Mouse (Mus musculus) liver, embryonic 13.5 days (tissue): ENCODE results near the gene Arhgap42. TPM values are rescaled to one million over a fixed set of nuclear protein-coding genes. Genes with fewer than 3 reads are reported as not detected.

ENCODE experiments used
- ATAC-seq: fragments of 200-750 bp; cut with Nextera tagmentation; 2 replicates; pipeline ENCODE4 v1.8.0; 2017; ENCODE audit warnings: low read depth, mild to moderate bottlenecking, moderate number of reproducible peaks, moderate library complexity
- DNase-seq: peaks from one replicate; pipeline ENCODE4 v3.0.0; 2022
- H3K27ac ChIP-seq: fragments of 300-500 bp; sonication (generic); 2 replicates; pipeline ENCODE4 v1.5.1; 2015; ENCODE audit warnings: moderate library complexity, mild to moderate bottlenecking, inconsistent platforms
- H3K27me3 ChIP-seq: fragments of 300-500 bp; sonication (generic); 2 replicates; pipeline ENCODE4 v1.6.1; 2015; ENCODE audit warnings: mild to moderate bottlenecking, inconsistent platforms
- H3K36me3 ChIP-seq: fragments of 300-500 bp; sonication (generic); 2 replicates; pipeline ENCODE4 v1.6.1; 2015; ENCODE audit warnings: mild to moderate bottlenecking, inconsistent platforms
- H3K4me1 ChIP-seq: fragments of 300-500 bp; sonication (generic); replicated peaks from 2 replicates; pipeline ENCODE4 v1.6.1; 2015; ENCODE audit warnings: inconsistent platforms
- H3K4me2 ChIP-seq: fragments of 300-500 bp; sonication (generic); 2 replicates; pipeline ENCODE4 v1.6.1; 2015; ENCODE audit warnings: inconsistent platforms, mild to moderate bottlenecking, moderate library complexity
- H3K4me3 ChIP-seq: fragments of 300-500 bp; sonication (generic); replicated peaks from 2 replicates; pipeline ENCODE4 v1.5.1; 2015; ENCODE audit warnings: mild to moderate bottlenecking, inconsistent platforms
- H3K9ac ChIP-seq: fragments of 300-500 bp; sonication (generic); 2 replicates; pipeline ENCODE4 v1.6.1; 2015; ENCODE audit warnings: mild to moderate bottlenecking, inconsistent platforms
- H3K9me3 ChIP-seq: fragments of 300-500 bp; sonication (generic); replicated peaks from 2 replicates; pipeline ENCODE4 v1.6.1; 2016; ENCODE audit warnings: inconsistent platforms
- WGBS: fragments of 180-500 bp; shearing (Covaris S2); methylation state at CpG from one replicate; pipeline ENCODE4 v1.1.7; 2015; ENCODE audit not compliant: insufficient replicate concordance; 5-methylcytosine and 5-hydroxymethylcytosine counted together
- polyA plus RNA-seq: library from polyadenylated mRNA; unstranded; fragments of >200 nt; fragmentation: Nextera tagmentation; extraction: Ambion mirVana; gene quantifications from 2 replicates; pipeline ENCODE4 v1.2.1, GENCODE M21; 2015

Arhgap42 gene
- 8.1 and 9.2 TPM in 2 replicates for polyA plus RNA-seq

- DNase-seq (peak; percentile 3), ATAC-seq (peak; percentile 86)
- Histone ChIP-seq H3K4me3 (peak within 1 kb of the TSS; percentile 62), H3K4me2 (peak within 1 kb of the TSS; percentile 56), H3K9ac (peak within 1 kb of the TSS; percentile 63), H3K9me3 (no peaks in the 10 kb centered on the region), H3K4me1 (no peaks in the 10 kb centered on the region), H3K27ac (peak within 1 kb of the TSS; percentile 75), H3K27me3 (peaks cover 14% of the 10 kb centered on the region), H3K36me3 (no peaks in the 10 kb centered on the region)
- WGBS = under 1% methylated on average over 73 of the region's 78 CpGs
Observed at GRCm38 (mm10) chr9:9238438-9239391, at the start of gene Arhgap42. Gene Arhgap42, minus strand, starts transcription at chr9:9239101.

- H3K9me3 ChIP-seq = no peaks in the 10 kb centered on the region
- no peaks in the 10 kb centered on the region for H3K27me3 ChIP-seq
- no peak overlapping the region for H3K27ac ChIP-seq
- no peak overlapping the region for H3K4me3 ChIP-seq
- H3K4me2 ChIP-seq = no peak overlapping the region
- H3K4me1 ChIP-seq = no peaks in the 10 kb centered on the region
- no peaks in the 10 kb centered on the region for H3K36me3 ChIP-seq
- no peak overlapping the region for H3K9ac ChIP-seq
- ATAC-seq = no peak
- WGBS = 58% methylated on average over 2 of the region's 2 CpGs
- no peak for DNase-seq
Observed at GRCm38 (mm10) chr9:9288140-9288539, 49.2 kb upstream of the Arhgap42 start.

- Histone ChIP-seq H3K4me3 (no peak overlapping the region), H3K4me2 (no peak overlapping the region), H3K27me3 (no peaks in the 10 kb centered on the region), H3K36me3 (no peaks in the 10 kb centered on the region), H3K9me3 (no peaks in the 10 kb centered on the region), H3K9ac (no peak overlapping the region), H3K27ac (no peak overlapping the region), H3K4me1 (no peaks in the 10 kb centered on the region)
- ATAC-seq = no peak
- WGBS = 23% methylated on average over 2 of the region's 2 CpGs
- DNase-seq = no peak
Observed at GRCm38 (mm10) chr9:9269305-9269704, 30.4 kb upstream of the Arhgap42 start.

- Histone ChIP-seq H3K27me3 (no peaks in the 10 kb centered on the region), H3K9me3 (no peaks in the 10 kb centered on the region), H3K4me2 (no peak overlapping the region), H3K4me3 (no peak overlapping the region), H3K4me1 (no peaks in the 10 kb centered on the region), H3K36me3 (no peaks in the 10 kb centered on the region), H3K27ac (no peak overlapping the region), H3K9ac (no peak overlapping the region)
- 46% methylated on average over 6 of the region's 6 CpGs for WGBS
- no peak for DNase-seq
- ATAC-seq = no peak
Observed at GRCm38 (mm10) chr9:9267606-9268601, 29.0 kb upstream of the Arhgap42 start.

- Histone ChIP-seq H3K27ac (no peak overlapping the region), H3K4me1 (no peaks in the 10 kb centered on the region), H3K4me3 (no peak overlapping the region), H3K9ac (no peak overlapping the region), H3K36me3 (no peaks in the 10 kb centered on the region), H3K4me2 (no peak overlapping the region), H3K27me3 (no peaks in the 10 kb centered on the region), H3K9me3 (no peaks in the 10 kb centered on the region)
- ATAC-seq (no peak), DNase-seq (no peak)
- WGBS = 28% methylated on average over 1 of the region's 1 CpGs
Observed at GRCm38 (mm10) chr9:9263543-9263942, 24.6 kb upstream of the Arhgap42 start.

- 59% methylated on average over 2 of the region's 2 CpGs for WGBS
Observed at GRCm38 (mm10) chr9:9262479-9262878, 23.6 kb upstream of the Arhgap42 start.

GRCm38 (mm10) chr9:9254764-9255163 lies 15.9 kb upstream of the Arhgap42 start:
- WGBS = 75% methylated on average over 1 of the region's 1 CpGs
- ATAC-seq = no peak
- H3K9me3 ChIP-seq = no peaks in the 10 kb centered on the region
- no peak overlapping the region for H3K4me2 ChIP-seq
- H3K9ac ChIP-seq = no peak overlapping the region
- H3K27me3 ChIP-seq = no peaks in the 10 kb centered on the region
- no peaks in the 10 kb centered on the region for H3K4me1 ChIP-seq
- H3K36me3 ChIP-seq = no peaks in the 10 kb centered on the region
- DNase-seq = no peak
- no peak overlapping the region for H3K4me3 ChIP-seq
- H3K27ac ChIP-seq = no peak overlapping the region

More at GRCm38 (mm10) chr9:9262479-9262878, 23.6 kb upstream of the Arhgap42 start:
- Histone ChIP-seq H3K4me1 (no peaks in the 10 kb centered on the region), H3K27me3 (no peaks in the 10 kb centered on the region), H3K4me2 (no peak overlapping the region), H3K9me3 (no peaks in the 10 kb centered on the region), H3K9ac (no peak overlapping the region), H3K4me3 (no peak overlapping the region), H3K36me3 (no peaks in the 10 kb centered on the region), H3K27ac (no peak overlapping the region)
- DNase-seq (no peak), ATAC-seq (no peak)

- Histone ChIP-seq H3K9ac (no peak overlapping the region), H3K4me1 (no peaks in the 10 kb centered on the region), H3K9me3 (no peaks in the 10 kb centered on the region), H3K36me3 (no peaks in the 10 kb centered on the region), H3K27ac (no peak overlapping the region), H3K4me3 (no peak overlapping the region), H3K27me3 (no peaks in the 10 kb centered on the region), H3K4me2 (no peak overlapping the region)
- WGBS = 29% methylated on average over 2 of the region's 2 CpGs
- DNase-seq (no peak), ATAC-seq (no peak)
Observed at GRCm38 (mm10) chr9:9248529-9248928, 9.6 kb upstream of the Arhgap42 start.

GRCm38 (mm10) chr9:9245994-9246393 lies 7.1 kb upstream of the Arhgap42 start:
- Histone ChIP-seq H3K9ac (no peak overlapping the region), H3K27me3 (no peaks in the 10 kb centered on the region), H3K36me3 (no peaks in the 10 kb centered on the region), H3K9me3 (no peaks in the 10 kb centered on the region), H3K4me1 (no peaks in the 10 kb centered on the region), H3K4me2 (no peak overlapping the region), H3K27ac (no peak overlapping the region), H3K4me3 (no peak overlapping the region)
- ATAC-seq (no peak), DNase-seq (no peak)

- ATAC-seq (no peak), DNase-seq (no peak)
- Histone ChIP-seq H3K4me1 (no peaks in the 10 kb centered on the region), H3K27me3 (peaks cover 8% of the 10 kb centered on the region), H3K4me3 (no peak overlapping the region), H3K9ac (no peak overlapping the region), H3K4me2 (no peak overlapping the region), H3K27ac (no peak overlapping the region), H3K36me3 (no peaks in the 10 kb centered on the region), H3K9me3 (no peaks in the 10 kb centered on the region)
- 37% methylated on average over 4 of the region's 4 CpGs for WGBS
Observed at GRCm38 (mm10) chr9:9243834-9244233, 4.9 kb upstream of the Arhgap42 start.

GRCm38 (mm10) chr9:9241202-9241795 lies 2.4 kb upstream of the Arhgap42 start:
- Histone ChIP-seq H3K27me3 (peaks cover 14% of the 10 kb centered on the region), H3K4me3 (no peak overlapping the region), H3K9ac (no peak overlapping the region), H3K4me1 (no peaks in the 10 kb centered on the region), H3K27ac (no peak overlapping the region), H3K36me3 (no peaks in the 10 kb centered on the region), H3K9me3 (no peaks in the 10 kb centered on the region), H3K4me2 (no peak overlapping the region)
- ATAC-seq (no peak), DNase-seq (no peak)
- 66% methylated on average over 7 of the region's 7 CpGs for WGBS
